ENCODE assay signal across 8 mouse cellular contexts in genomic region chr14:105740889-105741288, GRCm38 (mm10).
DNase-seq lines count a peak whose midpoint lies in the region; ATAC-seq lines count a peak whose summit lies in the region.

No protein-coding gene starts in this region.

- H3K4me1 ChIP-seq in heart, embryonic 11.5 days (ENCODE audit: control insufficient read depth, insufficient read depth, low read length), result no peaks in the 10 kb centered on the region
- no peaks in the 10 kb centered on the region; the same call in 1 of the 2 replicates for H3K4me1 ChIP-seq in forebrain, embryonic 11.5 days (replicated peaks; ENCODE audit: control insufficient read depth, insufficient read depth, low read length)
- H3K4me1 ChIP-seq in midbrain, embryonic 16.5 days (ENCODE audit: control insufficient read depth, insufficient read depth, low read length), result no peaks in the 10 kb centered on the region; the same call in 1 of the 2 replicates

- no peak overlapping the region for H3K27ac ChIP-seq in heart, embryonic 11.5 days (ENCODE audit: low read depth, low read length)
- H3K27ac ChIP-seq in forebrain, embryonic 11.5 days (ENCODE audit: low read depth, low read length), result no peak overlapping the region
- H3K27ac ChIP-seq in midbrain, embryonic 16.5 days (ENCODE audit: low read length), result no peak overlapping the region

- no peaks in the 10 kb centered on the region for H3K27me3 ChIP-seq in heart, embryonic 11.5 days (ENCODE audit: control insufficient read depth, insufficient read depth, low read length)
- no peaks in the 10 kb centered on the region for H3K27me3 ChIP-seq in forebrain, embryonic 11.5 days (ENCODE audit: control insufficient read depth, insufficient read depth, low read length)
- no peaks in the 10 kb centered on the region for H3K27me3 ChIP-seq in midbrain, embryonic 16.5 days (ENCODE audit: control insufficient read depth, insufficient read depth, low read depth, low read length)

- no peaks in the 10 kb centered on the region for H3K36me3 ChIP-seq in heart, embryonic 11.5 days (ENCODE audit: control insufficient read depth, insufficient read depth, low read length)
- H3K36me3 ChIP-seq in forebrain, embryonic 11.5 days (ENCODE audit: control insufficient read depth, insufficient read depth, low read length), result no peaks in the 10 kb centered on the region
- H3K36me3 ChIP-seq in midbrain, embryonic 16.5 days (ENCODE audit: control insufficient read depth, insufficient read depth, low read length), result no peaks in the 10 kb centered on the region

- H3K4me2 ChIP-seq in heart, embryonic 11.5 days, result no peak overlapping the region
- no peak overlapping the region for H3K4me2 ChIP-seq in forebrain, embryonic 11.5 days (ENCODE audit: low read depth, low read length, severe bottlenecking)
- H3K4me2 ChIP-seq in midbrain, embryonic 16.5 days (ENCODE audit: low read length), result no peak overlapping the region

- H3K4me3 ChIP-seq in heart, embryonic 11.5 days (ENCODE audit: low read depth, low read length), result no peak overlapping the region
- H3K4me3 ChIP-seq in forebrain, embryonic 11.5 days (ENCODE audit: low read depth, low read length), result no peak overlapping the region
- no peak overlapping the region for H3K4me3 ChIP-seq in midbrain, embryonic 16.5 days (ENCODE audit: low read depth, low read length)

- H3K9me3 ChIP-seq in heart, embryonic 11.5 days (replicated peaks; ENCODE audit: control insufficient read depth, low read length), result no peaks in the 10 kb centered on the region
- no peaks in the 10 kb centered on the region for H3K9me3 ChIP-seq in forebrain, embryonic 11.5 days (ENCODE audit: control insufficient read depth, low read length)
- no peaks in the 10 kb centered on the region for H3K9me3 ChIP-seq in midbrain, embryonic 16.5 days (replicated peaks; ENCODE audit: control insufficient read depth, low read length, poor library complexity, severe bottlenecking)

- intact Hi-C loops in left cerebral cortex, postnatal 4 days (cut with DNase I), result no loop called here

- peak; percentile 99 for DNase-seq in heart, adult 11 months
- DNase-seq in brain, adult 2 months (ENCODE audit: low read depth, low spot score), result peak; percentile 60
- peak; percentile 77 for DNase-seq in heart, postnatal 4 days
- DNase-seq in left cerebral cortex, postnatal 4 days, result peak; percentile 39
- DNase-seq in testis, postnatal 14 days (ENCODE audit: low spot score), result peak; percentile 48
- no peak for DNase-seq in forebrain, embryonic 11.5 days (ENCODE audit: low spot score)

- 62% methylated on average over 11 of the region's 11 CpGs for WGBS in heart, embryonic 11.5 days (ENCODE audit: insufficient replicate concordance)
- 92% methylated on average over 11 of the region's 11 CpGs for WGBS in forebrain, embryonic 11.5 days
- WGBS in midbrain, embryonic 16.5 days, result 78% methylated on average over 11 of the region's 11 CpGs

- ATAC-seq in heart, embryonic 11.5 days (replicated peaks; ENCODE audit: insufficient number of reproducible peaks, low FRiP score, low TSS enrichment), result no peak; the same call in 1 of the 2 replicates
- ATAC-seq in forebrain, embryonic 11.5 days (replicated peaks; ENCODE audit: low FRiP score), result no peak
- ATAC-seq in midbrain, embryonic 16.5 days, result no peak

- H3K9ac ChIP-seq in heart, embryonic 11.5 days (ENCODE audit: low read depth, low read length), result no peak overlapping the region
- no peak overlapping the region for H3K9ac ChIP-seq in forebrain, embryonic 11.5 days (ENCODE audit: low read length)
- no peak overlapping the region for H3K9ac ChIP-seq in midbrain, embryonic 16.5 days (ENCODE audit: low read depth, low read length)
